Mouse (Mus musculus) hindbrain, embryonic 10.5 days (tissue): ENCODE measurements at regions not wholly inside any gene's neighbourhood (a gene's known extent, or its start where the extent isn't known, plus 50 kb on each side); places are given as distances from the start of the nearest gene placed in this dataset.

Experiments
- DNase-seq: peaks from one replicate; pipeline ENCODE4 v3.0.0-alpha.2; 2017; ENCODE audit warnings: low spot score
- H3K27ac ChIP-seq: fragments of 300-500 bp; sonication (generic); 2 replicates; pipeline ENCODE4 v1.5.1; 2016; ENCODE audit warnings: mild to moderate bottlenecking, moderate library complexity
- H3K27me3 ChIP-seq: fragments of 300-500 bp; sonication (generic); 2 replicates; pipeline ENCODE4 v1.6.1; 2016; ENCODE audit warnings: mild to moderate bottlenecking; ENCODE audit not compliant: poor library complexity, insufficient read depth, severe bottlenecking
- H3K36me3 ChIP-seq: fragments of 300-500 bp; sonication (generic); 2 replicates; pipeline ENCODE4 v1.6.1; 2016; ENCODE audit warnings: mild to moderate bottlenecking, moderate library complexity
- H3K4me1 ChIP-seq: fragments of 300-500 bp; sonication (generic); replicated peaks from 2 replicates; pipeline ENCODE4 v1.6.1; 2016; ENCODE audit warnings: mild to moderate bottlenecking
- H3K4me3 ChIP-seq: fragments of 300-500 bp; sonication (generic); 2 replicates; pipeline ENCODE4 v1.5.1; 2016; ENCODE audit warnings: mild to moderate bottlenecking, moderate library complexity
- H3K9me3 ChIP-seq: fragments of 300-500 bp; sonication (generic); 2 replicates; pipeline ENCODE4 v1.6.1; 2016; ENCODE audit warnings: mild to moderate bottlenecking, moderate library complexity
- WGBS: fragments of 180-500 bp; shearing (Covaris S2); methylation state at CpG from one replicate; pipeline ENCODE4 v1.1.7; 2016; 5-methylcytosine and 5-hydroxymethylcytosine counted together

DNA sequence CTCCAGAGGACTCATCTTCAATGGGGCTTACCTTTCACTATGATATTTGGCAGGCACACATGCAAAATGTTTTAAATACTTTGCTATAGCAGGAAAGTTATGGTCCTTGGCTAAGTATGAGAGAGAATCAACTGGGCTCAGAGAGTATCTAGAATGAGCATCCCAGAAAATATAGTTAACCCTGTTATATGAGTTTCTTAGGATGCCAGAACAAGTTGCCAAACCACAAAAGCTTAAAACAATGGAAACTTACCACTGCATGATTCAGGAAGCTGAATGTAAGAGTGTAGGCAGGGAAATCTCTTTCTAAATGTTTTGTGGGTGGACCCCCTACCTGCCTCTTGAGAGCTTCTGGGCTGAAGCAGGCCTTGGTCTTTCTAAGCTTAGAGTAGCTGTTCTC, 325.3 kb downstream of the Fam198b start:
- Histone ChIP-seq H3K4me1 (peaks cover 13% of the 10 kb centered on the region; the same call in 1 of the 2 replicates), H3K27me3 (no peaks in the 10 kb centered on the region)

DNA sequence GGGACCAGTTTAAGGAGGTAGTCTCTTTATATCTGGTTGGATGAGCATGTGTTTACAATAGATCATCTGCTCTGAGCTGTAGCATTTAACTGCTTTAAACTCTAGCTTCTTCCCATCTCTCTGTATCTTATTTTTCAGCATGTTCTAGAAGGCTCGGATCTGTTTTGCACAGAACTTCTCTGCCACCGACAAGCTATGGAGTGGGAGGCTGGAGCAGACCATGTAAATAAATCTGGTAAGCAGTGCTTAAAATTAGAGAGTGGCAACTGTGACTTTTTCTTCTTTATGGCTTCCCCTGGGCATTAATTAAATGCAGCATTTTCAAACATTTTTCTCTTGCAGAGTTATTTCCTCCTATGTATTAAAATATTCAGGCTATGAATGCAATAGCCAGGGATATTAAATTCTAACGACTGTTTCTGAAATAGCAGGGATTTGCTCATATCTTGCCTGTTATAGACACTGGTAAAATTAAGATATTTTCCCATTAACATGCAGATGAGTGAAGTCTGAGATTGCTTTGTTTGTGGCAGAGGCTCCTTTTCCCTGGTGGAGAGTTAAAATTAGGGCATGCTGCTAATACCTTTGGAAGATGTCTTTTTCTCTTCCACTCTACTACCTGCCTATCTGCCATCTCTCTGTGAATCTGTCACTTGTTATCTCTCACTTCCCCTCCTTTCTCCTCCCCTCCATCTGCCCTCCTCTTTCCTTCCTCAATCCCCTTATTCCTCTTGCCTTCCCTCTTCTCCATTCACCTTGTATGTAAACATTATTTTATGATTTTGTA, 327.2 kb downstream of the Fam198b start:
- H3K36me3 ChIP-seq, result no peaks in the 10 kb centered on the region
- 85% methylated on average over 3 of the region's 3 CpGs for WGBS
- no peak overlapping the region for H3K27ac ChIP-seq
- H3K27me3 ChIP-seq, result no peaks in the 10 kb centered on the region
- H3K4me3 ChIP-seq, result no peak overlapping the region
- no peak for DNase-seq
- H3K4me1 ChIP-seq, result peaks cover 4% of the 10 kb centered on the region; the same call in 1 of the 2 replicates
- no peaks in the 10 kb centered on the region for H3K9me3 ChIP-seq

More for the DNA sequence above, 325.3 kb downstream of the Fam198b start:
- Histone ChIP-seq H3K36me3 (no peaks in the 10 kb centered on the region), H3K9me3 (no peaks in the 10 kb centered on the region), H3K4me3 (no peak overlapping the region), H3K27ac (no peak overlapping the region)
- no peak for DNase-seq

DNA sequence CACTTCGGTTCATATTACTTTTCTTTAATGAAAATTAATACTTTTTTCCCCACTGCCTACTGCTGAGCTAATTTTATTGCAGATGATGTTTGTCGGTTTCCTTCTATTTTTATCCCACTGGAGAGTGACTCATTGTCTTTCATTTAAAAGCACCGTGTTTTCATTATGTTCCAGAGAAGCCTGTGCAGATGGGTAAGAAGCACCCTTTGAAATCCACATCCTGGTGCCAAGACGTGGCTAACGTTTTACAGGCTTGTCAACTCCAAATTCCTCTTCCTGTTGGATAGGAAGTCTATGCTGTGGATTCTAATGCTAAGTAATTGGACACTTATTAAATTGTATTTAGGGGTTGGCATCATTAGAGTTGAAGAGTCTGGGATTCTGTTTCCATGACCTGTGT, 364.3 kb downstream of the Fam198b start:
- WGBS, result 76% methylated on average over 5 of the region's 5 CpGs
- Histone ChIP-seq H3K9me3 (no peaks in the 10 kb centered on the region), H3K4me1 (no peaks in the 10 kb centered on the region), H3K36me3 (no peaks in the 10 kb centered on the region), H3K27ac (no peak overlapping the region), H3K27me3 (no peaks in the 10 kb centered on the region), H3K4me3 (no peak overlapping the region)
- DNase-seq, result no peak

DNA sequence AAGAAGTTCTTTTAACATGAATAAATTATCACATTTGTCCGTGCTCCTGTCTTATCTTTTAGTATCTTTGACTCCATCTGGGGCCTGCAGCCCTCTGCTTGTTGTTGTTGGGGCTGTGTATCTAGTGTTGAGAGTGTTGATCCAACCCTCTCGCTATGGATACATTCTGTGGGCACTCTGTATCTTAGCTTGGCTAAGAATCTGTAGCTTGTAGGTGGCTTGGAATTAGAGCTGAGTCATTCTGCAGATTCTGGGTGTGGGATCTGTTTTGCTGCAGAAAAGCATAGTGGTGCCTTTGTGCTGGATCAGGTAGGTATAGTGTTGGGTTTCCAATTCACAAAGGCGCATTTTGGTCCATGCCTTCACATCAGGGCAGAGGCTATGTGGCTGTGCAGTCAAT, 365.6 kb downstream of the Fam198b start:
- H3K27me3 ChIP-seq, result no peaks in the 10 kb centered on the region
- H3K27ac ChIP-seq, result no peak overlapping the region
- 73% methylated on average over 3 of the region's 3 CpGs for WGBS
- no peaks in the 10 kb centered on the region for H3K36me3 ChIP-seq
- H3K4me1 ChIP-seq, result no peaks in the 10 kb centered on the region
- H3K4me3 ChIP-seq, result no peak overlapping the region
- no peaks in the 10 kb centered on the region for H3K9me3 ChIP-seq
- DNase-seq, result no peak

DNA sequence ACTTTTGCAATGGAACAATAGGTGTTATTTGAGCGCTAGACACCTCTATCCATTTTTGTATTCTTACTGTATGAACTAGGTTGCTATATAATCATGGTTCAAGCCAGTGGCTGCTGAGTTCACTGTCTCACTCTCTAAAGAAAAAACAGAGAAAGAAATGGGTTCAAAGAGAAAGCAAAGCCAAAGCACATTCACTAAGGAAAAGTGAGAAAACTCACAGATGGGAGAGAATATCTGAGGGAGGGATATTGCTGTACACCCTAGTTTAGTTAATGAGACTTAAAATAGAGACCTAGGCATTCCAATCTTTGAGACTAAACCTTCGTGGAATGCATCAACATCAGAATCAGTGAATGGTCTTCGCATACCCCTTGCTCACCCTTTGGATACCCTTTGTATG, 371.0 kb downstream of the Fam198b start:
- Histone ChIP-seq H3K9me3 (no peaks in the 10 kb centered on the region), H3K27ac (no peak overlapping the region), H3K4me1 (no peaks in the 10 kb centered on the region), H3K4me3 (no peak overlapping the region), H3K27me3 (no peaks in the 10 kb centered on the region), H3K36me3 (no peaks in the 10 kb centered on the region)
- no peak for DNase-seq
- WGBS, result 87% methylated on average over 3 of the region's 3 CpGs

DNA sequence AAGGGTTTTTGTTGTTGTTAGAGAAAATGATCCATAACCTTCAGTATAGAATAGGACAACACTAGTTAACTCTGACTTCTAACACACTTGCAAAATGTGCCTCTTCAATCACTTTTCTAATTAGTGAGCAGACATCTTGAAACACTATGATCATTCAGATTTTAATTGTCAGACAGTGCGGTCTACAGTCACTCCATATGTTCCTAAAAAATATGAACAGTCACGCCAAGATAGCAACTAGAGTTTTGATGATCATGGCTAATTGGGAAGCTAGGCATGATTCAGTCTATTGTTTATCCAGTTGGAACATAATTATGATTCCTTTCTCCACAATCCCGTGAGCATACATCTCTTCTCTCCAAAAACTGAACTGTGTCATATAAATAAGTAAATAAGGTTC, 372.1 kb downstream of the Fam198b start:
- H3K27me3 ChIP-seq, result no peaks in the 10 kb centered on the region
- H3K27ac ChIP-seq, result no peak overlapping the region
- no peaks in the 10 kb centered on the region for H3K36me3 ChIP-seq
- H3K4me3 ChIP-seq, result no peak overlapping the region
- no peak for DNase-seq
- no peaks in the 10 kb centered on the region for H3K9me3 ChIP-seq
- WGBS, result 93% methylated on average over 3 of the region's 3 CpGs
- no peaks in the 10 kb centered on the region for H3K4me1 ChIP-seq

DNA sequence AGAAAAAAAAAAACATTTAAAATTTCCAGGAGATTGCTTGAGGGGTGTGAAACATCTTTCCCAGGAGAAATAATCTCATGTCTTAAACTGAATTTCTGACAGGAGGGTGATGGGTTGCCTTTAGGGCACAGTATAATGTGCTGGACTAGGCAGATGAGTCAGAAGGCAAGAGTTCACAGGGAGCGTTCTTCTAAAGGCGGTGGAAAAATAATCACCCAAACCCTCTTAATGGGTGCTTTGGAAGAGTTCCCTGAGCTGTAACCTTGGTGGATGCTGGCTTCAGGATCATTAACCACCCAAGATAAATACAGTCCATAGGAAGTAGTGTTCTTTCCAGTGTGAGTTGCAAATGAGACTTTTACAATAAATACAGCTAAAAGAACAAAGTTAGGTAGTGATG, 378.8 kb downstream of the Fam198b start:
- Histone ChIP-seq H3K4me3 (no peak overlapping the region), H3K9me3 (0 out of 2 replicates have a peak, but pooled peaks cover 2% of the 10 kb centered on the region), H3K27ac (no peak overlapping the region), H3K27me3 (no peaks in the 10 kb centered on the region), H3K36me3 (no peaks in the 10 kb centered on the region), H3K4me1 (no peaks in the 10 kb centered on the region)
- WGBS, result 83% methylated on average over 2 of the region's 2 CpGs
- no peak for DNase-seq

DNA sequence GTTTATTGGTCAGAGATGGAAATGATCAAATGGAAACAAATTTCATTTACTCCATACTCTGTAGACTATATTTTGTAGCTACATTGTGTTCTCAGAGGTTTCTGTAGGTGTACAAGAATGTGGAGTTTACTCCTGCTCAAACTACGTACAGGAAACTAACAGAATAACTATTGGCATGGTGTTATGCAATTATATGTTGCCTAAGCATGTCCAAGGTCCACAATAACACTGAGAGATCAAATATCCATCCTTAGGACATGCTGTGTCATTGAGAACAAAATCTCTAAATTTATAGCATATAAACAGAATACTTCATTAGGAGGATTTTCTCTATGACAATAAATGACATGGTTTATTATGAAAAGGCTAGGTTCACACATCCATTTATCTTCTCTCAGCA, 400.3 kb downstream of the Fam198b start:
- H3K27me3 ChIP-seq, result no peaks in the 10 kb centered on the region
- DNase-seq, result no peak
- H3K4me1 ChIP-seq, result no peaks in the 10 kb centered on the region
- no peaks in the 10 kb centered on the region for H3K9me3 ChIP-seq
- H3K27ac ChIP-seq, result no peak overlapping the region
- H3K36me3 ChIP-seq, result no peaks in the 10 kb centered on the region
- WGBS, result 90% methylated on average over 1 of the region's 1 CpGs
- H3K4me3 ChIP-seq, result no peak overlapping the region

DNA sequence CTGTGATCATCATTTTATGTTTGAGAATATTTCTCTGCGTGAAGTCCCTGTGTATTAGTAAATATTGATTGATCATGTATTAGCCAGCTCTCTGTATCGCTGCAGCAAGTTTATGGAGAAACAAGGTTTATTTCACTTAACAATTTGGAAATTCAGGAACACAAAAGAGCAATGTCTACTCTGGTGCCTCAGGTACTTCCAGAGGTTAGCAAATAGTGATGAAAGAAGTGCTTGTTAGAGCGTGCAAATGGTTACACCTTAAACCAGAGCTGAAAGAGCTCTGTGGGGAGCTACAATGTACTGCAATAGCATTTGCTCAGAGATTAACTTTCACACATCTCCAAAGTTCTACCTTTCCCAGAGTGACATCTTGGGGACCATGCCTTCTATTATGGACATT, 400.9 kb downstream of the Fam198b start:
- WGBS, result 82% methylated on average over 3 of the region's 3 CpGs
- Histone ChIP-seq H3K27me3 (no peaks in the 10 kb centered on the region), H3K9me3 (no peaks in the 10 kb centered on the region), H3K27ac (no peak overlapping the region), H3K4me3 (no peak overlapping the region), H3K36me3 (no peaks in the 10 kb centered on the region), H3K4me1 (no peaks in the 10 kb centered on the region)
- DNase-seq, result no peak

DNA sequence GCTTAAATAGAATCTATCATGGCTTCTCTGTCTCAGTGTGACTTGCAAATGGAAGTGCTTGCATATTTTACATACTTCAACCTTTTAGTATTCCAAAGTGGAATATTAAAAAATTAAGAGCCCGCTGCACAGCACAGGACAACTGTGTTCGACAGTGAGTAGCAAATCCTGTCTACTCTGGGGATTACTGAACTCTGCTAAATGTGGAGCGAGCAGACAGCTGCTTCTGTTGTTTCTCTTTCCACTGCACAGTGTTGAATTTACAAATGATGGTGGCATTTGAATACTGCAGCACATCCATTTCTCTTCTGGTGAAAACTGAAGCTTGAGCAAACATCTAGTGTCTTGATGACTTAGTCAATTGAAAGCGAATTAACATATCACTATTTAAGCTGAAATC, 409.2 kb downstream of the Fam198b start:
- H3K36me3 ChIP-seq, result no peaks in the 10 kb centered on the region
- no peaks in the 10 kb centered on the region for H3K9me3 ChIP-seq
- no peak overlapping the region for H3K4me3 ChIP-seq
- H3K27ac ChIP-seq, result no peak overlapping the region
- DNase-seq, result no peak
- 88% methylated on average over 4 of the region's 4 CpGs for WGBS
- H3K4me1 ChIP-seq, result no peaks in the 10 kb centered on the region
- no peaks in the 10 kb centered on the region for H3K27me3 ChIP-seq

DNA sequence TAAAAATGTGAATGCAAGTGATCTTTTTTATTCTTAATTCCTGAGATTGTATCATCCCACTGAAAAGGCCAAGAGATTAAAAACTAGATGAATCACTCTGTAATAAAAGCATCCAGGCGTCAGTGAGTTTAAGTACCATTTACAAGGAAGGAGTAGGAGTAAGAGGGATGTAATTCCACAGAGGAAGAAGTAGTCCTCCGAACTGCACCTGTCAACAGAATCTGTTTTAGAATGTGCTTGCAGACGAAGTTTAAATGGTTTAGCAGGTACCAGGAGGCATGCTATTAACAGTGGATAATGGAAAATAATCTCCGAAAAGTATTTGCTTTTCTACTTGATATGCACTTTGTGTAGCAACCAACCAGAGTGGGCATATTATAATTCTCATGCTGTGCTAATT, 423.3 kb downstream of the Fam198b start:
- WGBS, result 80% methylated on average over 4 of the region's 4 CpGs
- DNase-seq, result no peak
- H3K27me3 ChIP-seq, result no peaks in the 10 kb centered on the region
- H3K9me3 ChIP-seq, result no peaks in the 10 kb centered on the region
- no peak overlapping the region for H3K4me3 ChIP-seq
- no peak overlapping the region for H3K27ac ChIP-seq
- no peaks in the 10 kb centered on the region for H3K4me1 ChIP-seq
- H3K36me3 ChIP-seq, result no peaks in the 10 kb centered on the region

DNA sequence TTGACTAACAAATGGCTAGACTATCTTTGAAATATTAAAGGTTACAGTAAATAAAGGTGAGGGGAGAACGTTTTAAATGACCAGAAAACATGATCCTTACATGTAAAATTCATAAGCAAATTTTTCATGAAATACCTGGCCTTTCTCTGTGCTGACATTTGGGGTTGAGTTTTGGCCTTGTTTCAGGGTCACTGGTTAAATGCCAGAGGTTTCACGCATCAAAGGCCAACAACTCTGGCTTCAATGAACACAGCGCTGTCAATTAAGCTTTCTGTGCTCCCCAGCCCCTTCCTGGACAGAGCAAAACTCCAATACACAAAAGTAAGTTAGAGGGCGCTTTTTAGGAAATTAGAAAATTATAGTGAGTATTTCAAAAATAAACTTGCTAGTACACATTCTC, 425.6 kb downstream of the Fam198b start:
- Histone ChIP-seq H3K4me3 (no peak overlapping the region), H3K4me1 (no peaks in the 10 kb centered on the region), H3K36me3 (no peaks in the 10 kb centered on the region), H3K27ac (no peak overlapping the region), H3K27me3 (no peaks in the 10 kb centered on the region), H3K9me3 (no peaks in the 10 kb centered on the region)
- DNase-seq, result no peak
- 68% methylated on average over 4 of the region's 4 CpGs for WGBS

DNA sequence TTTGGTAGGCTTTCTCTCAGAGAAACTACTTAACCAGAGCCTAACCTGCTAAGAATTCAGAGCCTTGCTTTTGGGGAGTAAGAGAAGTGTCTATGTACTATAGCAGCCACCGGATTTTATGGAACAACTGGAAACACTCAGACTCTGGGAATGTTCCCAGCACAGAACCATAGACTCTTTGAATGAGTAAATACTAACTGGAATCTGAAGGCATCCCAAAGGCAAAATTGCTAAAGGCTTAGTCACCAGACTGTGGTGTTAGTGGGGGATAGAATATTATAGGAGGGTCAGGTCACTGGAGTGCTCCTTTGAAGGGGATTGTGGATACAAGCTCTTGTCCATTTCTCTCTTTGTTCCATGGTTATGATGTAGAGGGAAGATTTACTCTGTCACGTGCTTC, 427.4 kb downstream of the Fam198b start:
- 92% methylated on average over 2 of the region's 2 CpGs for WGBS
- H3K9me3 ChIP-seq, result no peaks in the 10 kb centered on the region
- no peaks in the 10 kb centered on the region for H3K27me3 ChIP-seq

DNA sequence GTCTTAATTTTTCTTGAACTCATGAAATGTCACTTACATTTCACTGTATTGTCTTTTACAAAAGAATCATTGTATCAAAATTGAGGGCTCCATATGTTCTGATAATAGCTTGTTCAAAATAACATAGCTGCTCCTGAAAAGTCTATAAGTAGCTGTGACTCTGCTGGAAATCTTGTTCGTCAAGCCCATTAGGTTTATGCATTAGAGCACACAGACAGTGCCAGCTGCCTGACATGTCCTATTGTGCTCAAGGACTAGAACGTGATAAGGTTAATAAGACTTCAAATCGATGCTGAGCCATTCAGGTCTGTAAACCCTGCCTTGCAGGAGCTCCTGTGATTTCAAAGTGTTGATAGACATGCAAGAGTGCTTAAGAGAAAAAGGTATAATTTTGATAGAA, 438.0 kb downstream of the Fam198b start:
- H3K9me3 ChIP-seq, result no peaks in the 10 kb centered on the region
- DNase-seq, result no peak
- H3K4me1 ChIP-seq, result no peaks in the 10 kb centered on the region
- H3K4me3 ChIP-seq, result no peak overlapping the region
- no peak overlapping the region for H3K27ac ChIP-seq
- no peaks in the 10 kb centered on the region for H3K27me3 ChIP-seq
- no peaks in the 10 kb centered on the region for H3K36me3 ChIP-seq
- WGBS, result 65% methylated on average over 3 of the region's 3 CpGs

More for the DNA sequence above, 427.4 kb downstream of the Fam198b start:
- DNase-seq, result no peak
- no peaks in the 10 kb centered on the region for H3K4me1 ChIP-seq
- no peak overlapping the region for H3K4me3 ChIP-seq
- H3K36me3 ChIP-seq, result no peaks in the 10 kb centered on the region
- H3K27ac ChIP-seq, result no peak overlapping the region
